Mouse (Mus musculus): ENCODE measurements around the gene 4930535I16Rik.

The 4930535I16Rik gene

GRCm38 (mm10) chr4:123905126-123905668, 12.6 kb downstream of the 4930535I16Rik start:
- DNase-seq (ENCODE audit: low read depth in 1 of 2, low spot score in 2 of 2): no peak

GRCm38 (mm10) chr4:123904333-123905125, 13.3 kb downstream of the 4930535I16Rik start, which contains the start of gene Mycbp:
Mycbp (plus strand) TSS chr4:123904832.
- peak; percentile 95 to 99 for DNase-seq (ENCODE audit: low read depth in 1 of 2, low spot score in 2 of 2)

- DNase-seq (ENCODE audit: low read depth in 1 of 2, low spot score in 2 of 2): no peak
Observed at GRCm38 (mm10) chr4:123903432-123903831, 14.4 kb downstream of the 4930535I16Rik start.

GRCm38 (mm10) chr4:123898696-123899095, 19.1 kb downstream of the 4930535I16Rik start:
- DNase-seq (ENCODE audit: low read depth in 1 of 2, low spot score in 2 of 2): no peak

GRCm38 (mm10) chr4:123894295-123894694, 23.5 kb downstream of the 4930535I16Rik start:
- no peak for DNase-seq (ENCODE audit: low read depth in 1 of 2, low spot score in 2 of 2)

GRCm38 (mm10) chr4:123893726-123894125, 24.1 kb downstream of the 4930535I16Rik start:
- DNase-seq (ENCODE audit: low read depth in 1 of 2, low spot score in 2 of 2): no peak
